In genomic region chr3:57288944-57289491, GRCm38 (mm10) we compare ENCODE assay signal across 12 mouse cellular contexts. TPM values are rescaled to one million over a fixed set of nuclear protein-coding genes. Genes with fewer than 3 reads are reported as not detected.
DNase-seq lines count a peak whose midpoint lies in the region; ATAC-seq and TF ChIP-seq lines count a peak whose summit lies in the region.
"Had no signal": no experiment of that assay in that cellular context is flagged by ENCODE, and none has a peak within 500 bp of the region (broad histone marks: within the 10 kb centered on the region; RNA-seq: fewer than 3 reads in every experiment).

No protein-coding gene starts in this region.

- no peak overlapping the region for H3K4me3 ChIP-seq in kidney, embryonic 16.5 days (ENCODE audit: low read length)
- H3K4me3 ChIP-seq in intestine, postnatal 0 days (ENCODE audit: low read depth, low read length), result no peak overlapping the region
- no peak overlapping the region for H3K4me3 ChIP-seq in hindbrain, embryonic 14.5 days (replicated peaks; ENCODE audit: low read length)
- H3K4me3 ChIP-seq: hindbrain, embryonic 12.5 days had no signal

- no peak for TF ChIP-seq CTCF in intestine, postnatal 0 days (IDR thresholded peaks at IDR 0.05; ENCODE audit: low read depth)

- H3K4me2 ChIP-seq in kidney, embryonic 16.5 days (replicated peaks; ENCODE audit: low read depth, low read length), result no peak overlapping the region
- H3K4me2 ChIP-seq in intestine, postnatal 0 days (replicated peaks; ENCODE audit: low read depth), result no peak overlapping the region
- no peak overlapping the region for H3K4me2 ChIP-seq in hindbrain, embryonic 14.5 days (replicated peaks)
- H3K4me2 ChIP-seq: hindbrain, embryonic 12.5 days had no signal

- DNase-seq in kidney, postnatal 25 days, result no peak
- peak; percentile 74 for DNase-seq in 3T3-L1 (ENCODE audit: low read depth, low spot score)
- peak; percentile 78 for DNase-seq in Muller cell, postnatal 12 days (ENCODE audit: inconsistent ontology term)
- no peak for DNase-seq in left cerebral cortex, postnatal 36 days (ENCODE audit: low spot score in 2 of 2)
- DNase-seq in hindbrain, embryonic 14.5 days (ENCODE audit: low spot score), result no peak
- DNase-seq: adrenal gland, adult 2 months; spleen, adult 18-20 months; thymus, postnatal 14 days had no signal

- H3K27me3 ChIP-seq in kidney, embryonic 16.5 days (ENCODE audit: insufficient read depth, low read length), result no peaks in the 10 kb centered on the region
- no peaks in the 10 kb centered on the region for H3K27me3 ChIP-seq in intestine, postnatal 0 days (replicated peaks; ENCODE audit: control insufficient read depth, insufficient read depth, low read length)
- H3K27me3 ChIP-seq in hindbrain, embryonic 14.5 days (ENCODE audit: control insufficient read depth, insufficient read depth, low read length), result no peaks in the 10 kb centered on the region
- H3K27me3 ChIP-seq: hindbrain, embryonic 12.5 days had no signal

- H3K36me3 ChIP-seq in kidney, embryonic 16.5 days (ENCODE audit: insufficient read depth, low read length), result peaks cover 6% of the 10 kb centered on the region
- H3K36me3 ChIP-seq in intestine, postnatal 0 days (ENCODE audit: control insufficient read depth, insufficient read depth), result no peaks in the 10 kb centered on the region
- no peaks in the 10 kb centered on the region for H3K36me3 ChIP-seq in hindbrain, embryonic 14.5 days (replicated peaks; ENCODE audit: control insufficient read depth, insufficient read depth)
- H3K36me3 ChIP-seq: G1E; hindbrain, embryonic 12.5 days had no signal

- intact Hi-C loops in left cerebral cortex, postnatal 36 days (cut with DNase I), result no loop called here

- no peak overlapping the region for H3K9ac ChIP-seq in kidney, embryonic 16.5 days (replicated peaks; ENCODE audit: low read length)
- H3K9ac ChIP-seq in intestine, postnatal 0 days (ENCODE audit: low read depth, low read length), result no peak overlapping the region
- H3K9ac ChIP-seq in hindbrain, embryonic 14.5 days, result no peak overlapping the region
- H3K9ac ChIP-seq: hindbrain, embryonic 12.5 days had no signal

- H3K4me1 ChIP-seq in kidney, embryonic 16.5 days (ENCODE audit: insufficient read depth, low read length), result peaks cover 25% of the 10 kb centered on the region
- H3K4me1 ChIP-seq in intestine, postnatal 0 days (replicated peaks; ENCODE audit: control insufficient read depth, insufficient read depth, low read length), result no peaks in the 10 kb centered on the region
- no peaks in the 10 kb centered on the region for H3K4me1 ChIP-seq in hindbrain, embryonic 14.5 days (replicated peaks; ENCODE audit: control insufficient read depth, insufficient read depth, low read length)

- 53% methylated on average over 1 of the region's 1 CpGs for whole genome bisulfite sequencing in kidney, embryonic 16.5 days
- WGBS in intestine, postnatal 0 days, result 82% methylated on average over 1 of the region's 1 CpGs
- WGBS in hindbrain, embryonic 14.5 days, result 89% methylated on average over 1 of the region's 1 CpGs

- H3K9me3 ChIP-seq in kidney, embryonic 16.5 days (ENCODE audit: low read length), result no peaks in the 10 kb centered on the region
- H3K9me3 ChIP-seq in intestine, postnatal 0 days (ENCODE audit: control insufficient read depth), result no peaks in the 10 kb centered on the region
- no peaks in the 10 kb centered on the region for H3K9me3 ChIP-seq in hindbrain, embryonic 14.5 days (ENCODE audit: control insufficient read depth, low read length)
- H3K9me3 ChIP-seq: hindbrain, embryonic 12.5 days had no signal

- ATAC-seq in kidney, embryonic 16.5 days (ENCODE audit: low FRiP score, low TSS enrichment), result peak; percentile 49; the same call in 1 of the 2 replicates
- no peak for ATAC-seq in intestine, postnatal 0 days
- no peak for ATAC-seq in hindbrain, embryonic 14.5 days (ENCODE audit: low FRiP score)

- peak overlapping the region; percentile 88 for H3K27ac ChIP-seq in kidney, embryonic 16.5 days (ENCODE audit: low read length)
- peak overlapping the region; percentile 35; the same call in 1 of the 2 replicates for H3K27ac ChIP-seq in intestine, postnatal 0 days (ENCODE audit: low read depth, low read length)
- H3K27ac ChIP-seq in hindbrain, embryonic 14.5 days, result no peak overlapping the region
- H3K27ac ChIP-seq: hindbrain, embryonic 12.5 days had no signal

RNA-seq across cellular contexts. Expression of gene Tm4sf1, which starts 12.8 kb away (rescaled TPM):
- 227 and 249 TPM in 2 replicates for polyA plus RNA-seq in kidney, embryonic 16.5 days (2015; fragmentation: Nextera tagmentation; extraction: Ambion mirVana)
- polyA plus RNA-seq in intestine, postnatal 0 days (2015; fragmentation: Nextera tagmentation; extraction: Ambion mirVana), result 94.5 and 101 TPM in 2 replicates
- total RNA-seq in left cerebral cortex, postnatal 36 days (2021), result 10 to 100 TPM; 15.6 to 18.0 TPM
- 30.8 and 38.6 TPM in 2 replicates for polyA plus RNA-seq in hindbrain, embryonic 14.5 days (2014; fragmentation: Nextera tagmentation; extraction: Ambion mirVana)
- polyA plus RNA-seq: G1E had no signal

Comparison
In these comparisons a context has a peak if more than half of its experiments do, and no peak if none do; other contexts are left out.
1. DNase-seq: peak in 3T3-L1 (single experiment) and Muller cell, postnatal 12 days (single experiment); none in kidney, postnatal 25 days (0 of 2), left cerebral cortex, postnatal 36 days (0 of 2) and hindbrain, embryonic 14.5 days (single experiment).